Mouse (Mus musculus): ENCODE results near the gene Rab3c.

GRCm38 (mm10) chr13:110288499-110288898 is 7.7 kb upstream of the Rab3c start:
- TF ChIP-seq E2F4 (IDR thresholded peaks at IDR 0.05; ENCODE audit: insufficient read depth): no peak
- no peak for TF ChIP-seq TCF12 (IDR thresholded peaks at IDR 0.05; ENCODE audit: insufficient read depth, poor library complexity, severe bottlenecking)
- TF ChIP-seq MAX (IDR thresholded peaks at IDR 0.05; ENCODE audit: low read depth): no peak
- no peak for TF ChIP-seq POLR2A (IDR thresholded peaks at IDR 0.05; ENCODE audit: insufficient read length, low read depth)
- TF ChIP-seq CEBPB (IDR thresholded peaks at IDR 0.05; ENCODE audit: insufficient read depth, poor library complexity, severe bottlenecking): no peak
- no peak for TF ChIP-seq USF1 (IDR thresholded peaks at IDR 0.05; ENCODE audit: low read depth)
